Mouse (Mus musculus): ENCODE results near the gene Etl4.

DNA sequence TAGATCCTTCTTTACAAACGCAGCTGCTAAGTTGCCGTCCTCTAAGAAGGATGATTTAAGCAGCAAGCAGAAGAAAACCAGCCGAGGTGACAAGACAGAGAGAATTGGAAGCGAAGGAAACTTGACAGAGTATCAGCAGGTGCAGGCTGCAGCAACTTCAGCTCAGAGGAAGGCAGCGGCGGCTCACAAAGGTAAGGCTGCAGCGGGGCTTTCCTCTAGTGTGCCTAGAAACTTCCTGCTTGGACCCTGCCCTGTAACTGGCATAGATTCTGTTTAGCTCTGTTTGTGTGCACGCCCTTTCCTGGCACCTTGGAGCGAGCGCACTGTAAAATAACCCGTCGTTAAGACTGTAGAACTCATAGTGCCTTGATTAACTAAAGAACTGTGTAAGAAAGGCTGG, 430.3 kb downstream of the Etl4 start:
- no peak for TF ChIP-seq CTCF (IDR thresholded peaks at IDR 0.05; ENCODE audit: insufficient read depth, low read length)
- TF ChIP-seq POLR2A (IDR thresholded peaks at IDR 0.05; ENCODE audit: borderline replicate concordance, extremely low read depth, low read depth, low read length), result no peak

Data from lung, adult 2 months (tissue).